Mouse (Mus musculus) heart, embryonic 15.5 days (tissue): ENCODE measurements at regions not wholly inside any gene's neighbourhood (a gene's known extent, or its start where the extent isn't known, plus 50 kb on each side); places are given as distances from the start of the nearest gene placed in this dataset.

Source experiments
- ATAC-seq: fragments of 200-750 bp; cut with Nextera tagmentation; replicated peaks from 2 replicates; pipeline ENCODE4 v1.8.0; 2017; ENCODE audit warnings: low read depth, moderate TSS enrichment; ENCODE audit not compliant: insufficient number of reproducible peaks, insufficient read depth, low FRiP score
- H3K27ac ChIP-seq: fragments of 300-500 bp; sonication (generic); 2 replicates; pipeline ENCODE4 v1.5.1; 2015; ENCODE audit warnings: mild to moderate bottlenecking, inconsistent platforms
- H3K27me3 ChIP-seq: fragments of 300-500 bp; sonication (generic); 2 replicates; pipeline ENCODE4 v1.6.1; 2015; ENCODE audit warnings: inconsistent platforms
- H3K36me3 ChIP-seq: fragments of 300-500 bp; sonication (generic); 2 replicates; pipeline ENCODE4 v1.6.1; 2015; ENCODE audit warnings: mild to moderate bottlenecking, inconsistent platforms
- H3K4me1 ChIP-seq: fragments of 300-500 bp; sonication (generic); replicated peaks from 2 replicates; pipeline ENCODE4 v1.6.1; 2015; ENCODE audit warnings: inconsistent platforms
- H3K4me2 ChIP-seq: fragments of 300-500 bp; sonication (generic); 2 replicates; pipeline ENCODE4 v1.6.1; 2015; ENCODE audit warnings: inconsistent platforms, mild to moderate bottlenecking, moderate library complexity
- H3K4me3 ChIP-seq: fragments of 300-500 bp; sonication (generic); 2 replicates; pipeline ENCODE4 v1.5.1; 2015; ENCODE audit warnings: mild to moderate bottlenecking, inconsistent platforms
- H3K9ac ChIP-seq: fragments of 300-500 bp; sonication (generic); 2 replicates; pipeline ENCODE4 v1.6.1; 2015; ENCODE audit warnings: mild to moderate bottlenecking, inconsistent platforms
- H3K9me3 ChIP-seq: fragments of 300-500 bp; sonication (generic); replicated peaks from 2 replicates; pipeline ENCODE4 v1.6.1; 2016; ENCODE audit warnings: inconsistent platforms
- WGBS: fragments of 180-500 bp; shearing (Covaris S2); methylation state at CpG from one replicate; pipeline ENCODE4 v1.1.7; 2015; ENCODE audit warnings: mixed read lengths; 5-methylcytosine and 5-hydroxymethylcytosine counted together

DNA sequence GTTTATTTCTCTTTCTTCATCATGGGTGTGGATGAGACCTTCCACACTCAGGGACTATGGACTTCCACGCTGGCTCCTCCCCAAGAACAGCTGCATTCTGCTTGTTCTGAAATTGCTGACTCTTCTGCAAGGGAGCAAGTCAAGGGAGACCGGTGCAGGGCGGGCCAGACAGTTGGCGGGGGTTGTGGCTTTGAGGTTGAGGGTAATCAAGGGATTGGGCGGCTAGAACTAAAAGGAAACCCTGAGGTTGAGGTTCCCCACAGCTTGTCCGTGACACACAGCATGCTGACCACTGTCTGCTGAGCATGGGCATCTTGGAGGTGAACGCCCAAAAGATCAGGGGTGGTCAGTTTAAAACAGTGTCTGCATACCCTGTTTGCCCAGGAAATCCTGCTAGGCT is 83.1 kb upstream of the Syt13 start:
- H3K36me3 ChIP-seq: no peaks in the 10 kb centered on the region
- ATAC-seq: no peak
- no peak overlapping the region for H3K4me3 ChIP-seq
- H3K4me2 ChIP-seq: no peak overlapping the region
- H3K27ac ChIP-seq: no peak overlapping the region
- H3K9ac ChIP-seq: no peak overlapping the region
- no peaks in the 10 kb centered on the region for H3K9me3 ChIP-seq
- no peaks in the 10 kb centered on the region for H3K27me3 ChIP-seq
- 63% methylated on average over 7 of the region's 7 CpGs for WGBS
- no peaks in the 10 kb centered on the region for H3K4me1 ChIP-seq

DNA sequence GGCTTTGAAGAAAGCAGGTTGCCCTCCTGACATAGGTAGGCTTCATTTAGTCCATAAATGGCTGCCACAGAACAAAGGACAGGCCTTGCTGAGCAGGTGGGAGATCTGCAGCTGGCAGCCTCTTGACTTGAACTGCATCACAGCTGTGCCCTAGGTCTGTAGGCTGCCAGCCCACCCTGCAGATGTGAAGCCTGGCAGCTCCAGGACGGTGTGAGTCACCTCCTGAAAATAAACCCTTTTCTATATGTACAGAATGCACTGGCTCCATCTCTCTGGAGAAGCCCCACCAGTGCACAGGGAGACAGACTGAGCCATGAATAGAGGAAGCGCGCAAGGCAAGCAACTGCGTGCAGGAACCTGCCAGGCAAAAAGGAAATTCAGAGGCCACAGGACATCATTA is 78.7 kb upstream of the Syt13 start:
- WGBS: 68% methylated on average over 4 of the region's 4 CpGs
- no peak for ATAC-seq

DNA sequence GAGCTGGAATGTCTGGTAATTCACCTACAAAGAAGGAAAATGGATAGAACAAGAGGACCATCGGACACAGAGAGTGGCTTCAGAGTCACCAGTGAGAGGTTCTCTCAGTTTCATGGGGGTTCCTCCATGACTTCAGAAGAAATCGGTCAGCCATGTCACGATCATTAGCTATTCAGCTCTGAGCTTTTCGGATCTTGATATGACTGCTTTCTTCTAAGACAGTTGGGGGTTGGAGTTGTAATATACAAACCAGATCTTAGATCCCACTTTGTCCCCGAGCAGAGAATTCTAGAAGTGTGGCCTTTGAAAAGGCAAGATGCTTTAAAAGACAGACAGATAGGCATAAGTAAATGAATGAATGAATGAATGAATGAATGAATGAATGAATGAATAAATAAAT is 76.9 kb upstream of the Syt13 start:
- Histone ChIP-seq H3K27me3 (peaks cover 4% of the 10 kb centered on the region), H3K4me3 (no peak overlapping the region), H3K27ac (no peak overlapping the region), H3K36me3 (no peaks in the 10 kb centered on the region), H3K4me2 (no peak overlapping the region), H3K9ac (no peak overlapping the region), H3K4me1 (no peaks in the 10 kb centered on the region), H3K9me3 (no peaks in the 10 kb centered on the region)
- WGBS: 86% methylated on average over 5 of the region's 5 CpGs
- no peak for ATAC-seq

More for the DNA sequence above, 78.7 kb upstream of the Syt13 start:
- Histone ChIP-seq H3K4me1 (no peaks in the 10 kb centered on the region), H3K9me3 (no peaks in the 10 kb centered on the region), H3K36me3 (no peaks in the 10 kb centered on the region), H3K27me3 (peaks cover 4% of the 10 kb centered on the region), H3K9ac (no peak overlapping the region), H3K4me3 (no peak overlapping the region), H3K4me2 (no peak overlapping the region), H3K27ac (no peak overlapping the region)

DNA sequence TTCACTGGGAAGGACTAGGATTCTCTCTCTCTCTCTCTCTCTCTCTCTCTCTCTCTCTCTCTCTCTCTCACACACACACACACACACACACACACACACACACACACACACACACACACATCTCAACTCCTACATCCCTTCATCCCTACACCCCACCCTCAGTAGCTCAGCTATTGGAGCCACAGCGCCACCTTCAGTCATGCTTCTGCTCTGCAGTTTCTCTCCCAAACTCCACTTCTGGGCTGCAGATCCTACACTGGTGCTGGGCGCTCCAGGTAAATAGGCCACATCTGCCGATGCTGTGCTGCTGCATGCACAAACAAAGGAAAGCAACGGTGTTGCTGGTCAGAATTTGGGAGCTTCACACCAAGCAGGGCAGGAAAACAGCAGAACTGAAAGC is 74.9 kb upstream of the Syt13 start:
- no peak overlapping the region for H3K4me3 ChIP-seq
- peaks cover 4% of the 10 kb centered on the region for H3K27me3 ChIP-seq
- H3K4me2 ChIP-seq: no peak overlapping the region
- H3K4me1 ChIP-seq: peaks cover 4% of the 10 kb centered on the region; the same call in 1 of the 2 replicates
- no peak for ATAC-seq
- no peak overlapping the region for H3K9ac ChIP-seq
- H3K27ac ChIP-seq: no peak overlapping the region
- H3K9me3 ChIP-seq: no peaks in the 10 kb centered on the region
- no peaks in the 10 kb centered on the region for H3K36me3 ChIP-seq
- 21% methylated on average over 4 of the region's 4 CpGs for WGBS

DNA sequence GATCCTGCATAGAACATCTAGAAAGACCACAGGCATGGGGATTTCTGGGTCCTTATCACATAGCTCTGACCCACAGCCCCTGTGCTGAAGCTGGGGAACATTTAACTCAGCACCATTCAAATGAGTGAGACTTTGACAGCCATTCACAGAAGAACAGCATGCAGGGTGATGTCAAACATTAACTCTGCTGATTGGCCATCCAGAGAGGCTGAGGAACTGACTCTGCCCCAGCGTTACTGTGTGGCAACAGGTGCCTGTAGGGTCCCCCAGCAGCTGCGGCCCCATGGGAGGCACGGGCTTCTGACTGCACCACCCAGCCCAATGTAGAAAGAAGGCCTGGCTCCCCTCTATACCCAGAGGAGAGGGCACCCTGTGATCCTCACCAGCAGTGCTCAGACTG is 73.3 kb upstream of the Syt13 start:
- 35% methylated on average over 3 of the region's 3 CpGs for WGBS
- Histone ChIP-seq H3K4me3 (no peak overlapping the region), H3K36me3 (no peaks in the 10 kb centered on the region), H3K27me3 (peaks cover 4% of the 10 kb centered on the region), H3K9me3 (no peaks in the 10 kb centered on the region), H3K27ac (no peak overlapping the region), H3K4me2 (no peak overlapping the region), H3K4me1 (peaks cover 6% of the 10 kb centered on the region; the same call in 1 of the 2 replicates), H3K9ac (no peak overlapping the region)
- ATAC-seq: no peak

DNA sequence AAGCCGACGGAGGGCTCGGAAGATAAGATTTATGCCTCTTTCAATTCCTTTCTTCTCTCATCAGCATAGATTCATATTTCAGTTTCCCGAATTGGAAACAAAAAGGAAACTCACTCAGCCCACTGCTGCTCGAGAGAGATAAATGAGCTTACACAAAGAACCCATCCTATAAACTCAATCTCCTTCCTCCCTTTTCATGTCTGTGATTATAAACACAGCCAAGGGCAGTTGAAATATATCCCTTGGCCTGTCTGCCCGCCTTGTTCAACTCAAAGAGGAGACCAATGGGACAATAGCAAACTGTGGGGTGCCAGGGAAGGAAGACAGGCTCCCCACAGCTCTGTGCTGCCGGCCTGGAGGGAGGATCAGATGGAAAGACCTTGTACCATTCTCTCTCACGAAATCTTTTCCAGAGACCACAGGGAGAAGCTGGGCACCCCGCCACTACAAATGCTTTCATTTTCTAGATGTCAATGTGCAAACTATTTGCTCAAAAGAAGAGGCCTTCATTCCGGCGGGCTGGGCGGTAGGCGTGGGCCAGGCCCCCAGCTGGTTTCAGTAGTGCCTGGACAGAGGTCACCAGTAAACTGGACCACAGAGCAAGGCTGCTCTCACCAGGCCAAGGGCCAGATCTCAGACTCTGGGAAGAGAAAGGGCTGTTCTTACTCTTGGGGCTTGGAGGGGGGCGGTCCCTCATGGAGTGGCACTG is 69.7 kb upstream of the Syt13 start:
- Histone ChIP-seq H3K27ac (no peak overlapping the region), H3K4me2 (no peak overlapping the region)

DNA sequence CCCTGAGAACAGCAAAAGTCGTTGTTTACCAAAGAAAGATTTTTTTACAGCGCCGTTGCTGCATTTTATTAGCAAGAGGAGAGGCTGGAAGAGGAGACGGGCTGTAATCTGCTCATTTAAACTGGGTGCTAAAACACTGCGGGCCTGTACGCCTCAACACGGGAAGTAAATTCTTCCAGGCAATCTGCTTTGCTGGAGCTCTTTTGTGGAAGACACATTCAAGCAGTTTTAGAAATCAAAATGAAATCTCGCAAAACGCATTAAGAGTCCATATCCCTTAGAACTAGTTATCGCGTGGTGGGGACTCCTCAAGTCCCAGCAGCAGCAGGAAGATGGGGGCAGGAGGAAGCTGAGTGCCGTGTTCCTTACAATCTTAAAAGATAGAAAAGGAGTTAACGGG is 65.9 kb upstream of the Syt13 start:
- ATAC-seq: no peak

More for the DNA sequence above, 69.7 kb upstream of the Syt13 start:
- ATAC-seq: no peak
- WGBS: 50% methylated on average over 14 of the region's 14 CpGs
- Histone ChIP-seq H3K36me3 (no peaks in the 10 kb centered on the region), H3K9me3 (no peaks in the 10 kb centered on the region), H3K9ac (no peak overlapping the region), H3K4me3 (no peak overlapping the region), H3K4me1 (peaks cover 6% of the 10 kb centered on the region; the same call in 1 of the 2 replicates), H3K27me3 (peaks cover 4% of the 10 kb centered on the region)

DNA sequence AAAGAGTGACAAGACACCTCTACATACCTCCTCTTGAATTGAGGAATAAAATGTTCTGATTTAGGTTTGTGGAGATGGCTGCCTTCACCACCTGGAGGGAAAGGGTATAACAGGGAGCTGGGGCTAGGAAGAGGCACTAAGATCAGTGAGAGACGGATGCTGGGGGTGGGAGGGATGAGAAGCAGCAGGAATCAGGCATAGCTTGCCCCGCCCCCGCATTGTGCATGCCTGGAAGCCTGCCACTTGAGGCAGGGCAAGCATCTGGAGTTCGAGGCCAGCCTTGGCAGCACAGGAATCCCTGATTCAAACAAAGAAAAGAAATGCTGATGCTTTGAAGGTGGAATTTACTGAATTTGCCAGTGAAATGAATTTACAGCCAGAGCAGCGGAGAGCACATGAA is 63.6 kb upstream of the Syt13 start:
- Histone ChIP-seq H3K36me3 (no peaks in the 10 kb centered on the region), H3K9me3 (no peaks in the 10 kb centered on the region), H3K4me2 (no peak overlapping the region), H3K9ac (no peak overlapping the region), H3K27me3 (0 out of 2 replicates have a peak, but pooled peaks cover 2% of the 10 kb centered on the region), H3K4me1 (no peaks in the 10 kb centered on the region), H3K27ac (no peak overlapping the region), H3K4me3 (no peak overlapping the region)
- WGBS: 39% methylated on average over 5 of the region's 5 CpGs
- ATAC-seq: no peak

More for the DNA sequence above, 65.9 kb upstream of the Syt13 start:
- Histone ChIP-seq H3K4me2 (no peak overlapping the region), H3K27me3 (0 out of 2 replicates have a peak, but pooled peaks cover 2% of the 10 kb centered on the region), H3K4me3 (no peak overlapping the region), H3K9me3 (no peaks in the 10 kb centered on the region), H3K36me3 (no peaks in the 10 kb centered on the region), H3K27ac (no peak overlapping the region), H3K9ac (no peak overlapping the region), H3K4me1 (peaks cover 6% of the 10 kb centered on the region; the same call in 1 of the 2 replicates)
- 64% methylated on average over 13 of the region's 13 CpGs for WGBS

DNA sequence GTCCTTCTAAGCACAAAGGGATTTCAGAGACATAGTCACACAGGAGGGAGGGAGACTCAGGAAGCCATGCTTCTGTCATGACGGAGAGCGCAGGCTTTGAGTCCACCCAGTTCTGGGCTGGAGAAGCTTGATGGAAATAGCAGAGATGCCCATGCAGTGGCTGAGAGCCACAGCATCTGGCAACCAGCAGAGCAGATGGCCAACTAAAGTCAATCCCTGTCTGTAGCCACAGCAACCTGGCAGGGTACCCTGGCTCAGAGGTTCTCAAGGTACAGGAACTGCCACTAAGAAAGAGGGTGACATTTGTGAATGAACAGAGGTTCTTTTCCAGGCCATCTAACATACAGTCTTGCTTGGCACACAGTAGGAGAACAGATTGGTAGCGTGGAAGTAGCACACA is 61.7 kb upstream of the Syt13 start:
- ATAC-seq: no peak
- no peak overlapping the region for H3K27ac ChIP-seq
- H3K4me2 ChIP-seq: no peak overlapping the region
- WGBS: 91% methylated on average over 3 of the region's 3 CpGs
- H3K4me1 ChIP-seq: no peaks in the 10 kb centered on the region
- no peak overlapping the region for H3K4me3 ChIP-seq
- no peak overlapping the region for H3K9ac ChIP-seq
- 0 out of 2 replicates have a peak, but pooled peaks cover 2% of the 10 kb centered on the region for H3K27me3 ChIP-seq
- H3K9me3 ChIP-seq: no peaks in the 10 kb centered on the region
- H3K36me3 ChIP-seq: no peaks in the 10 kb centered on the region

DNA sequence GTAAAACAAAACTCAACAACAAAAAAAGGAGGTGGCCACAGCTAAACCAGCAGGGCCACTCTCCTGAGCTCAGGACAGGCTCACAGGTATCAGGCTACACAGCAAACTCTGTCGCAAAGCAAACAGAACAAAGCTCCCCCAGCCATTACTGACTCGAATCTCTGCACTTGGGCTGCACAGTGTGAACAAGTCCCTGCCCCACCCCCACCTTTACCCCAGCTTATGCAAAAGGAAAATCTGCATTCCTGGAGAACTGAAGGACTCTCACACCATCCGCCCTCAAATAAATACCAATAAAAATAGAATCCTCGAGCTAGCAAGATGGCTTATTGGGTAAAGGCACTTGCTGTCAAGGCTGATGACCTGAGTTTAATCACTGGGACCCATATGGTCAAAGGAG is 60.6 kb upstream of the Syt13 start:
- no peaks in the 10 kb centered on the region for H3K36me3 ChIP-seq
- no peak overlapping the region for H3K4me3 ChIP-seq
- ATAC-seq: no peak
- no peak overlapping the region for H3K9ac ChIP-seq
- H3K27ac ChIP-seq: no peak overlapping the region
- H3K27me3 ChIP-seq: 0 out of 2 replicates have a peak, but pooled peaks cover 2% of the 10 kb centered on the region
- H3K9me3 ChIP-seq: no peaks in the 10 kb centered on the region
- 53% methylated on average over 4 of the region's 4 CpGs for WGBS
- no peaks in the 10 kb centered on the region for H3K4me1 ChIP-seq
- no peak overlapping the region for H3K4me2 ChIP-seq

DNA sequence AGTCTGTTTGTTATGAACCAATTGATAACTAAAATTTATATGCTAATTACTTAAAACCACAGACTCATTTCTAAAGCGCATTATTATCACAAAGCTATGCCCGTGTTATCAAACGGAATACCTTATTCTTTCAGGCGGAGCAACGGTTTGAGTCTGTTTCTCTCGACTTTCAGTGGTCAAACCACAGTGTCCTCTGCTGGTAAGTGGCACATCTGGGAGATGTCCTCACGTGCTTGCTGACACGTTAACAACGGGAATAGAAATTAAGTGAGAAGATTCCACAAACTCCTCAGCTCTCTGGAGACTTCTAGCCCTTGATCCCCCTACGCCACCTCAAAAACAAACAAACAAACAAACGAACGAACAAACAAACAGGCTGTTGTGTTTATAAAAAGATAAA is 58.9 kb upstream of the Syt13 start:
- H3K9me3 ChIP-seq: no peaks in the 10 kb centered on the region
- 60% methylated on average over 12 of the region's 12 CpGs for WGBS
- H3K4me3 ChIP-seq: no peak overlapping the region
- no peak for ATAC-seq
- H3K4me2 ChIP-seq: no peak overlapping the region
- H3K36me3 ChIP-seq: no peaks in the 10 kb centered on the region
- H3K27ac ChIP-seq: no peak overlapping the region
- no peak overlapping the region for H3K9ac ChIP-seq
- 0 out of 2 replicates have a peak, but pooled peaks cover 2% of the 10 kb centered on the region for H3K27me3 ChIP-seq
- H3K4me1 ChIP-seq: no peaks in the 10 kb centered on the region
